Mouse (Mus musculus): ENCODE measurements around the gene Cep83.
A peak's percentile ranks its signal among the peaks of the same experiment; 100 is the strongest.

The Cep83 gene

GRCm38 (mm10) chr10:94688420-94689175 is at the start of gene Cep83:
Gene Cep83 (plus strand): TSS chr10:94688654.
- peak; percentile 94 for DNase-seq (ENCODE audit: low read depth, low spot score)

GRCm38 (mm10) chr10:94639281-94639680 is 49.2 kb upstream of the Cep83 start:
- peak; percentile 21 for DNase-seq (ENCODE audit: low read depth, low spot score)

DNA sequence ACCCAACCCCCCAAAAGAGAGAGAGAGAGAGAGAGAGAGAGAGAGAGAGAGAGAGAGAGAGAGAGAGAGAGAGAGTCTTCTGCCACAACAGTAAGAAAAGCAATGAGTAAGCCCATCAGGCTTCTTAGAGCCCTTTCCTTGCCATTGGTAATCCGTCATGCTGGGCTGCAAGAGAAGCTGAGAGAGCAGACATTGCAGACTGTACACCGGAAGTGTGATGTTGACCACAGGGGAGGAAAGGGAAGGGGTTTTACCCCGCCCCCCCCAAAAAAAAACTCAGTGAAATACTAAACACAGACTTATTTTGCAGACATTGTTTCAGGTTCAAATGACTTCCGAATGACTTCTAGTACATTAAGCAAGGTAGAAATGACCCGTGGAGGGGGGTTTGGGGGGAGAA is 48.4 kb upstream of the Cep83 start:
- no peak for DNase-seq (ENCODE audit: low read depth, low spot score)

DNA sequence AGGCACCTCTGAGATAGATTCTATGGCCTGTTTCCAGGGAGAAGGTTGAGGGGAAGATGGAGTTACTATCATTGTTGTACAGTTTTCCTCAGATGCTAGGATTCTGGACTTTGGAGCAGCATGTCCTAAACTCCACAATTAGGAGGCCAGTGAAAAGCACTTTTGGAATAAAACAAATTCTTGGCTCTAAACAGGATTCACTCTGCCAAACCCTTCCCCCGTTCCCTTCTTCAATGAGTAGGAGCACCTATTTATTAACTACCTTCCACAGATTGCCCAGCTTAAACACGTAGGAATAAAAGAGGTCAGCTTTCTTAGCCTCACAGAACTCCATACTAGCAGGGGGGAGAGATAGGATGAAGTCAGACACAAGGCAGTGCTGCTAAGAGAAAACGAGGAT is 24.4 kb upstream of the Cep83 start:
- no peak for DNase-seq (ENCODE audit: low read depth, low spot score)

DNA sequence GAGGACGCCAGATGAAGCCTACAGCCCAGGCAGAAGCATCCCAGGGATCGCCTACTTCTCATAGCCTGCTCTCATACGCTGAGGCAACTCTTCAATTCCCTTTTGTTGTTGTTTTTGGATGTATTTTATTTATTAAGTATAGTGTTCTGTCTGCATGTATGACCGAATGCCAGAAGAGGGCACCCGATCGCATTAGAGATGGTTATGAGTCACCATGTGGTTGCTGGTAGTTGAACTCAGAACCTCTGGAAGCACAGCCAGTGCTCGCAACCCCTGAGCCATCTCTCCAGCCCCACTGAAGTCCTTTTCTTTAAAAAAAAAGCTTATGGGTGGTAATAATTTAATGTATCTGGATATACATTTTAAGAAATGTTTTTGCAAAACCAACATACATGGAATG is 24.0 kb upstream of the Cep83 start:
- DNase-seq (ENCODE audit: low read depth, low spot score) = peak; percentile 37

GRCm38 (mm10) chr10:94668147-94668546 is 20.3 kb upstream of the Cep83 start:
- no peak for DNase-seq (ENCODE audit: low read depth, low spot score)

DNA sequence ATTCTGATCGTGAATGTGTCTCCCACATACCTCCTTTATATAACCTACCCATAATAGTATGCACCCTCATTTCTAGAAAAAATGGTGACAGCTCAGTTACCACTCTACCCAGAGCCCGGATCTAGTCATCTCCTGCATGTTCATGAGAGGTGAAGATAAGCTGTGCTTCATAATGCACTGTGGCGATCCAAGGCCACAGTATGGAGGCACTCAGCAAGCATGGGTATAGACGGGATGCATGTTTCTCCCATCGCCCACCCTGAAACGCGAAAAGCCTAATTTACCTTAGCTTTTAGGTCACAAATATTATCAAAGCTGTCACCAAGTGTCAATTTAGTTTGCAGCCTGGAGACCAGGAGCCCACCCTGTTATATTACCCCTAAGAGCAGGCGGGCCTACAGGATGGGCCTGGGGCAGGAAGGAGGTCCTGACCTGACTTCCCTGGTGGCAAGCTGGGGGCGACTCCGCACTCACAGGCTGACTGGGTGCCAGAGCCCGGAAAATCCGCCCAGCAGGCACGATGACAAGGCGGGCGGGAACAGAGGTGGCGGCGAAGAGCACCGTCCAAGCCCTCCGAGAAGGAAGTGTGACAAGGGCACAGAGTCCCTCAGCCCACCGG is 544 bp upstream of the Cep83 start:
- peak; percentile 81 for DNase-seq (ENCODE audit: low read depth, low spot score)

GRCm38 (mm10) chr10:94689176-94689510 is 689 bp downstream of the Cep83 start:
- DNase-seq (ENCODE audit: low read depth, low spot score) = no peak

DNA sequence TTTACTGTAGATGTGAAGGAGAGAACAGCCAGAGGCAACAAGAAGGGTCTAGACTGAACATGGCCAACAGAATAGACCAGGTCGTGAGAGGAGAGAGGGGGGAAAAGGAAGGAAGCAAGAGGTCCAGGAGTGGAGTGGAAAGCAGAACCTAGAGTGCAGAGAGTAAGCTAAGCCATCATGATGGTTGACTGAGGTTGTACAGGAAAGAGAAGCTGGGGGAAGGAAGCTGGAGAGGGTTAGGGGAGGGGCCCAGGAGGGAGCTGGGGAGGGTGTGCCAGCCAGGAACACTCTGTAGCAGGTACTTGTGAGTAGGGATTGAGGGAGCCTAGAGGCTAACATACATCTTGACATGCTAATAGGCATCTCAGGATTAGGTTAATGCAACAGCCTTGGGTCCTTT is 1.9 kb downstream of the Cep83 start:
- DNase-seq (ENCODE audit: low read depth, low spot score) = peak; percentile 17

- DNase-seq (ENCODE audit: low read depth, low spot score) = no peak
These were observed 3.7 kb downstream of the Cep83 start for GRCm38 (mm10) chr10:94692163-94692562.

GRCm38 (mm10) chr10:94705643-94706258 is 17.3 kb downstream of the Cep83 start:
- DNase-seq (ENCODE audit: low read depth, low spot score) = peak; percentile 42

GRCm38 (mm10) chr10:94706695-94707094 is 18.2 kb downstream of the Cep83 start:
- DNase-seq (ENCODE audit: low read depth, low spot score) = no peak

- DNase-seq (ENCODE audit: low read depth, low spot score) = no peak
These were observed 21.3 kb downstream of the Cep83 start for GRCm38 (mm10) chr10:94709622-94710319.

- DNase-seq (ENCODE audit: low read depth, low spot score) = peak; percentile 20
These were observed 21.9 kb downstream of the Cep83 start for GRCm38 (mm10) chr10:94710320-94710695.

GRCm38 (mm10) chr10:94720300-94720699 is 31.8 kb downstream of the Cep83 start:
- DNase-seq (ENCODE audit: low read depth, low spot score) = no peak

DNA sequence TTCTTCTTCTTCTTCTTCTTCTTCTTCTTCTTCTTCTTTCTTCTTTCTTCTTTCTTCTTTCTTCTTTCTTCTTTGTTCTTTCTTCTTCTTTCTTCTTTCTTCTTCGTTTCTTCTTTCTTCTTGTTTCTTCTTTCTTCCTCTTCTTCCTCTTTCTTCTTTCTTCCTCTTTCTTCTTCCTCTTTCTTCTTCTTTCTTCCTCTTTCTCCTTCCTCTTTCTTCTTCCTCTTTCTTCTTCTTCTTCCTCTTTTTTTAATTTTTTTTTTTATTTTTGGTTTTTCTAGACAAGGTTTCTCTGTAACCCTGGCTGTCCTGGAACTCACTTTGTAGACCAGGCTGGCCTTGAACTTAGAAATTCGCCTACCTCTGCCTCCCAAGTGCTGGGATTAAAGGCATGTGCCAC is 39.6 kb downstream of the Cep83 start:
- peak; percentile 47 for DNase-seq (ENCODE audit: low read depth, low spot score)

DNA sequence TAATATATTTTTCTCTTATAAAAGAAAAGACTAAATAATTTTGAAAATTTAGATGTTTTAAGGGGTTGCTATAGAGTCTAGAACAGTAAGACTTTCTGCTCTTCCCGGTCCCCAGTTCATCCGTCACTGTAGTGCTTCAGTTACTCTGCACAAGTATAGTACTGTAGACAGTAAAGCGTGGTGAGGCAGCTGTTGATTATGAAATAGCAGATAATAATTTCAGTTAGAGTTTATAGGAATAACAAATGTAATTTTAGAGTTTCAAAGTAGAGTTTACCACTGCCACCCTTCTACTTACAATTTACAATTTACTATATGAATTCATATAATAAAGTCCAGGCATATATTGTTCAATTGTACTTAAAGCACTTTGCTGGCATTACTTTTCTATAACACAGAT is 42.0 kb downstream of the Cep83 start:
- DNase-seq (ENCODE audit: low read depth, low spot score) = no peak

- no peak for DNase-seq (ENCODE audit: low read depth, low spot score)
These were observed 46.4 kb downstream of the Cep83 start for GRCm38 (mm10) chr10:94734829-94735228.

DNA sequence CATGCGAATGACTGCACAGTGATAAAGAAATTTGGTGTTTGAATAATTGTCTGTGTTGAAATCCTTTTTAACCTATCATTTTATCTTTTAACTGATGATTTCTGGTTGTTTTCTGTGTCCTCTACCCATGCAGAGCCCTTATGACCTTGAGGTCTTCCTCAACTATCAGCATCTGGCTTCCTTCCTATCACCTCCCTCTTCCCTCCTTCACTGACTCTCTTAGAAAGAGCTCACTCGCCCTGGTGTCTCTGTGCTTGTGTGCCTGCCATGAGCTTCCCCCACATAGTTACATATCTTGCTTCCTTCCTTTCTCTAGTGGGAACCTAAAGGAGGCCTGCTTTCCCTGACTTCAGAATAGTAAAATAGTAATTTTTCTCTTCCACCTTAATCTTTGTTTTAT is 51.8 kb downstream of the Cep83 start:
- no peak for DNase-seq (ENCODE audit: low read depth, low spot score)

GRCm38 (mm10) chr10:94741459-94741858 is 53.0 kb downstream of the Cep83 start:
- no peak for DNase-seq (ENCODE audit: low read depth, low spot score)

DNA sequence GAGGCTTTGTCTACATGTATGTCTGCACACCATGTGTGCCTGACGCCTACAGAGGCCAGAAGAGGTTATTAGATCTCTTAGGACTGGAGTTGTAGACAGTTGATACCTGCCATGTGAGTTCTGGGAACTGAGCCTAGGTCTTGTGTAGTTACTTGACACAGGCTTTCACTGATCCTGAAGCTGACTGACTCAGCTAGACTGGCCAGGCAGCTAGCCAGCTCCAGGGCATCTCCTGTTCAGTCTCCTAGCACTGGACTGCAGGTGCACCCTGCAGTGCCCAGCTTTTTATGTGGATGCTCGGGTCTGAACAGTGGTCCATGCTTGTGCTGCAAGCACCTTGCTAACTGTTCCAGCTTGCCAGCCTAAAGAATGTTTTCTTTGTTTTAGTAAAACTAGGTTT is 58.6 kb downstream of the Cep83 start:
- DNase-seq (ENCODE audit: low read depth, low spot score) = no peak

GRCm38 (mm10) chr10:94771496-94771895 is 83.0 kb downstream of the Cep83 start:
- no peak for DNase-seq (ENCODE audit: low read depth, low spot score)
